Mouse (Mus musculus): ENCODE data around the gene Tuft1.
"Not testable (repeated sequence)": the region's sequence is repeated elsewhere in the genome, so short reads cannot be mapped to it uniquely, and the experiment has no call there.

GRCm38 (mm10) chr3:94703364-94703763 lies 44.7 kb upstream of the Tuft1 start:
- not testable (repeated sequence) for TF ChIP-seq HCFC1 (IDR thresholded peaks at IDR 0.05; ENCODE audit: borderline replicate concordance, insufficient read depth, low read length); ZC3H11A (IDR thresholded peaks at IDR 0.05; ENCODE audit: borderline replicate concordance, low read depth, low read length); CHD2 (IDR thresholded peaks at IDR 0.05; ENCODE audit: low read depth, low read length); MAFK (IDR thresholded peaks at IDR 0.05; ENCODE audit: insufficient read depth, low read depth, low read length); ZNF384 (IDR thresholded peaks at IDR 0.05; ENCODE audit: low read depth, low read length)
